Mouse (Mus musculus) layer of hippocampus, adult 9-11 months (tissue): ENCODE measurements at regions not wholly inside any gene's neighbourhood (a gene's known extent, or its start where the extent isn't known, plus 50 kb on each side); places are given as distances from the start of the nearest gene placed in this dataset.

Experiments
- DNase-seq: peaks from one replicate; pipeline ENCODE4 v3.0.0; 2022

- no peak for DNase-seq
Measured at GRCm38 (mm10) chr7:51307757-51308156, 203.1 kb upstream of the Ano5 start.

- no peak for DNase-seq
Measured at GRCm38 (mm10) chr7:51310191-51310590, 200.6 kb upstream of the Ano5 start.

- no peak for DNase-seq
Measured at GRCm38 (mm10) chr7:51339841-51340540, 170.8 kb upstream of the Ano5 start.

GRCm38 (mm10) chr7:51347521-51347920 lies 163.3 kb upstream of the Ano5 start:
- DNase-seq = no peak

- DNase-seq = peak; percentile 47
Measured at GRCm38 (mm10) chr7:51360134-51360533, 150.7 kb upstream of the Ano5 start.

- DNase-seq = no peak
Measured at GRCm38 (mm10) chr7:51377584-51377983, 133.2 kb upstream of the Ano5 start.
